Mouse (Mus musculus) adrenal gland, postnatal 36 days (tissue): ENCODE data around the gene Fcer2a. TPM values are rescaled to one million over a fixed set of nuclear protein-coding genes. Genes with fewer than 3 reads are reported as not detected.

ENCODE experiments used
- DNase-seq, 2 experiments: peaks; one replicate each; pipeline ENCODE4 v3.0.0; 2021; ENCODE audit warnings: mixed read lengths in 1 of 2
- long read RNA-seq, 2 experiments: library from polyadenylated mRNA; stranded (forward); transcript quantifications; one replicate each; pipeline ENCODE4 v2.0.0; 2021; ENCODE audit warnings: borderline sequencing depth in 2 of 2
- total RNA-seq, 2 experiments: library from RNA; stranded (reverse); gene quantifications; 2 replicates each; pipeline ENCODE4 v1.2.3; 2021

The Fcer2a gene
- total RNA-seq: not detected
- long read RNA-seq, experiment 1: 0 reads
- long read RNA-seq, experiment 2: 0 reads

GRCm38 (mm10) chr8:3694121-3694520 is at the start of gene Fcer2a:
Gene Fcer2a, minus strand, starts transcription at chr8:3694175.
- DNase-seq: no peak

- no peak for DNase-seq
Observed at GRCm38 (mm10) chr8:3736947-3737346, 43.0 kb upstream of the Fcer2a start.

- no peak for DNase-seq
Observed at GRCm38 (mm10) chr8:3735599-3735998, 41.6 kb upstream of the Fcer2a start.

GRCm38 (mm10) chr8:3734084-3734483 is 40.1 kb upstream of the Fcer2a start:
- DNase-seq: no peak

DNA sequence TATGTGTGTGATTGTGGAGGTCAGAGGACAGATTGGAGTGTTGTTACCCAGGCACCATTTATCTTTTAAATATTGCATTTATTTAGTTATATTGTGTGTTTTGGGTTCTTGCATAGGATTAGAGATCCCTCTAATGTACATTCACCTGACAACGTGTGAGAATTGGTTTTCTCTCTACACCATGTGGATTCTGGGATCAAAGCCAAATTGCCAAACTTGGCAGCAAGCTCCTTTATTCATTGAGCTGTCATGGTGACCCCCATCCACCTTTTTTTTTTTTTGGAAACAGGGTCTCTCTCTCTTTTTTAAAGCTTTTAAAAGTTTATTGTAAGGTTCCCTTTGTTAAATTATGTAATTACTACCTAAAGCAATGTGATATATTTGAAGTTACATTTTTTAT is 27.1 kb upstream of the Fcer2a start:
- no peak for DNase-seq

GRCm38 (mm10) chr8:3720551-3720950 is 26.6 kb upstream of the Fcer2a start, which contains the start of gene Clec4g:
Gene Clec4g, minus strand, starts transcription at chr8:3720651.
- no peak for DNase-seq

GRCm38 (mm10) chr8:3718559-3718958 is 24.6 kb upstream of the Fcer2a start:
- DNase-seq: peak; percentile 75 to 81

DNA sequence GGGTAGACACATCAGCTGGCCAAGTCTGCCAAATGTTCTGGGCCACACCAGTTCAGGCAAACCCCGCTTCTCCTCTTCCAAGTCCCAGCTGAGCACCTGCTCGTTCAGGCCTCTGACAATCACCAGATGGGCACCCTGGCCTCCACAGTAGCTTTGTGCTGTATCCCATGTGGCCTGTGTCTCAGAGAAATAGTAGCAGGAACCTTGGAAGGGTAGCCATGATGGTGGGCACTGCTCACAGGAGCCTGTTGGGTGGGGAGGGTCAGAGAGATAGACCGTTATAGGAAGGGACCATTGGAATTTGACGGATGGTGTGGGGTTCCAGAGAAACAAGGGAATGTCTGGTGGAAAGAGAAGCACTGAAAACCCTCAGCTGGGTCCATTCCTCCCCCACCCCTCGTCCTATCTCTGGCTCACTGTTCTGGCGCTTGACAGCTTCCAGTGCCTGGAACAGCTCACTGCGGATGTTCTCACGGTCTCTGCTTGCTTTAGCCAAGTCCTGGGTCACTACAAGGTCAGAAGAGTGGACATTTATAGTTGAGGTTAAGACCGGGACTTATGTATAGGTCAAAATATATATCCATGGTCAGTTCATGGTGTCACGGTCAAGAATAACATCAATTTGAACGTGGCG is 23.5 kb upstream of the Fcer2a start:
- DNase-seq: no peak

DNA sequence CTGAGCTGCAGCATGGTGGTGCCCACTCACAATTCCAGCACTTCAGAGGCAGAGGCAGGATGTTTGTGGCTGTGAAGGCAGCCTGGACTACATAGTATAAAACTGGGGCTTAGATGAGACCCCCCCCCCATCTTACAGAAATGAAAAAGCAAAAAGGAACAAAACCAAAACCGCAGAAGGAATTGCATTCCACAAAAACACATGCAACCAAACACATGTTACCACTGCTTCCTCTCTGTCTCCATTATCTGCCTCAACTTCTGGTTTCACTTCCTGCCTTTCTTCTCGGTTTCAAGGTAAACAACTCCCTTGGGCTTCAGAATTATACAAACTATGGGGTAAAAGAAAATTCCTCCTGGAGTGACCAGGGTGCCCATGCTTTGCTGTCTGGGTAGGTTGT is 17.7 kb upstream of the Fcer2a start:
- DNase-seq: no peak

DNA sequence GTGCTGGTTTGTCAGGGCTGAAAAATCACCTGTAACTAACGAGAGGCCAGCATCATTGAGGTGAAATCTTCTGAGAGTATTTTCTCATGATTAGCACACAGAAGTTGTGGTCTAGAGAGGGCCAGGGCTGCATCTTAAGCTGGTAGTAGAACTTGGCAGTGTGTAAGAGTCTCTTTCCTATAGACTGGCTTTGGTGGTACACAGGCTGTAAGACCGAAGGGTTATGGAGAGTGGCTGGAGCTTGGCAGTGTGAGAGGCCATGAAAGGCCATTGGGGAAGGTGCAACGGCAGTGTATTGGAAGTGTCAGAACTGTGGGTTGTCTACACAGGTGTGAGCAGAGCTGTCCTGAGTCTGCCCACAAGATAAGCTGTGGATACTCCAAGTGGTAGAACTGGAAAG is 16.3 kb upstream of the Fcer2a start:
- DNase-seq: no peak

DNA sequence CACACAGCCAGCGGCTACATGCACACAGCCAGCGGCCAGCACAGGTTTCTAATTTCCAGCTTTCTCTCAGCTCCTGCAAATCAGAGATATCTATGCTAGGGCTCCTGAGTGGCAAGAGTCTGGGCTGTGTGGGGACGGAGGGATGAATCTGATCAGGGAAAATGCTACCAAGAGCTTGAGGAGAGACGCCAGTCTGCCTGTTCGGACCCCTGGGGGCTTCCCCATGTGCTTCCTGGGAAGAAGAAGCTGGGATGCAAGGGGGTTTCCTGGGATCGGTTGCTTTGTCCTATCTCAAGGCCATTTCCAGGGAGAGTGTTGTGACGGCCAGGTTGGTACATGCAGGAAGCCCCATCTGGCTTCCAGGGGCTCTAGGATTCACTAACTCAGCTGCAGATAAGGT is 13.6 kb upstream of the Fcer2a start:
- DNase-seq: no peak

- peak; percentile 12 to 37 for DNase-seq
Observed at GRCm38 (mm10) chr8:3705711-3706110, 11.7 kb upstream of the Fcer2a start.

DNA sequence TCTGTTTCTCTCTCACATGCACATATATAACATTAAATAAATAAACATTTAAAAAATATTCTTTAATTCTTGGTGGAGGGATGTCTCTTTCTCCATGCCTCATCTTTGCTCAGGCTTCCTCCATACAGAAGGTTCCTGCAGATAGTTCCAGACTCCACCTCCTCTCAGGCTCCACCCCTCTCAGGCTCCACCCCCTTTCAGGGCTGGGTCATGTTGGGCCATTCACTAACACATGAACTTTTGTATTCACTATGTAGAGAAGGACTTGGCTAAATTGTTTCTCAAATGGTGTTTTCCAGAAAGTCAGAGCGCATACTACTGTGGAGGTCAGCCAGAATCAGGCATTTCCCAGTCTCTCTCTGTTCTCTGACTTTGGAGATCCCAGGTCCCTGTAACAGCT is 7.5 kb upstream of the Fcer2a start:
- DNase-seq: no peak

DNA sequence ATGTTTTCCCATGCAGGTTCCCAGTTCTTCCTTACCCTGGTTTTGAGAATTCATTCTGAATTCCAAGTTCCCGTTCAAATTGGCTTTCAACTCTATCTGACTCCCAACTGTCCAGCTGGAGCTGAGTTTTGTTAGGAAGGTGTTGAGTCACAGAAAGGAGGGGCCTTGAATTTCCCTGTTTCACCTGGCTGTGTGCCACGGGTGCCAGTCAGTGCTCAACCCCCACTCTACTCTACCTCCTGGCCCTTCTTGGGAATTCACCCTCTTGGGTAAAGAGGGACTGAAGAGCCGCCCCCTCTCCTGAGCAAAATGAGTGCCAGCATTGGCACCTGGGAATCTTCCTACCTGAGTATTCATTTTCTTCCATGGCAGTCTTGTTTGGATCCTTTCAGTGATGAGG is 3.2 kb downstream of the Fcer2a start:
- no peak for DNase-seq

GRCm38 (mm10) chr8:3687537-3687936 is 6.4 kb downstream of the Fcer2a start:
- DNase-seq: no peak

DNA sequence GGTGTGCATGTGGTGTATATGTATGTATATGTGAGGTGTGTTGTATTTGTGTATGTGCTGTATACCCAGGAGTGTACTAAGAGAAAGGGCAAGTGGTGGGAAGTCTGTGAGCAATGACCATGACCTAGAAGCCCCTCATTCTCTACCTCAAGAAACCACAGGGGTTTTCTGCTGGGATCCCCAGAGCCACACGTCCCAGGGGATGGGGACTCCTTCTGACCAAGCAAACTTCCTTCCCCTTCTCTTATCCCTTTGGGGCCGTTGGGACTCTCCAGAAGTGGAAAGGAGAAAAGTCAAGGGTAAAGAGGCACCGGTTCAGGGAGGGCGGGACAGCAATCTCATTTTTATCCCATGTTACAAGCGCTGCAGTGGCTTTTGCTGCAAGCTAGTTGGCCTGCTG is 8.6 kb downstream of the Fcer2a start:
- DNase-seq: no peak

GRCm38 (mm10) chr8:3684530-3684929 is 9.4 kb downstream of the Fcer2a start:
- DNase-seq: no peak

GRCm38 (mm10) chr8:3683408-3684176 is 10.4 kb downstream of the Fcer2a start:
- DNase-seq: peak in 1 of 2 experiments; percentile 21

GRCm38 (mm10) chr8:3682435-3682834 is 11.5 kb downstream of the Fcer2a start:
- no peak for DNase-seq

DNA sequence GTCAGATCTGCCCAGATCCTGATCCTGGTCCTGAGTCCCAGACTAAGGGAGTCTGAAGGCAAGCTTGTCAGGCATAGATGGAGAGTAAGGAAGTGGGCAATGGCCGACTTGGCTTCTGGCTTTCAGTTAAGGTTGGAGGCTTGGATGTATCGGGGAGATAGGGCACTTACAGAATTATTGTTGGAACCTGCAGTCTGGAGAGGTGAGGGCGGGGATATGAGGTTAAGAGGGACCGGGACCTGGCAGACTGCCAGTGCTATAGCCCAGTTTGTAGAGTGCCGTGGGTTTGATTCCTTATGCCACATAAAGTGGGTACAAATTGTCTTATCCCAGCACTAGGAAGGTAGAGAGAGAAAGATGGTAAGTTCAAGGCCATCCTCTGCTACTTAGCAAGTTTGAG is 14.3 kb downstream of the Fcer2a start:
- DNase-seq: no peak

- no peak for DNase-seq
Observed at GRCm38 (mm10) chr8:3679236-3679635, 14.7 kb downstream of the Fcer2a start.

- DNase-seq: no peak
Observed at GRCm38 (mm10) chr8:3678831-3679230, 15.1 kb downstream of the Fcer2a start.

DNA sequence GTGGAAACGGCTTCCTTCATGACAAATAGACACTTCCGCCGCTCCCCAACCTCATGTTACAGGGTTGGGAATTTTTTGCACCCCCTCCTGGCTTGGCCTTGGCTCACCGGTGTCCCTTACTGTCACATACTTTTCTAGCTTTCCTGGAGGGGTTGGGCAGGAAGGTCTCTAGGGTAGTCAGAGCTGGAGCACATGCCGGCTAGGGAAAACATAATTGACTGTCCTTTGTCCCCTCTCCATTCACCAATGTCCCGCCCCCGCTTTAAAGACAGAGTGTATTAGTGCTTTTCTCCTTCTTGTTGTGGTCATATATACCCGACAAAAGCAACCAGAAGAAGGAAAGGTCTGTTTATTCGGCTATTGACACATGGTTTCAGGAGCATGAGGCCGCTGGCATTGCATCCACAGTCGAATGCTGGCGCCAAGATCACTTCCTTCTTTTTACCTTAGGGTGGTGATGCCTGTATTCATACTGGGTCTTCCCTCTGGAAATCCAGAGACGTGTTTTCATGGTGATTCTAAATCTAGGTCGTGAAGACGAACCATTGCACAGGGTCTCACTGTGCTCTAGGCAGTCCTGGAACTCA is 16.9 kb downstream of the Fcer2a start:
- DNase-seq: peak; percentile 37 to 38
